Mouse (Mus musculus): ENCODE measurements at regions not wholly inside any gene's neighbourhood (a gene's known extent, or its start where the extent isn't known, plus 50 kb on each side); places are given as distances from the start of the nearest gene placed in this dataset.

GRCm38 (mm10) chr7:70029311-70029710, 337.2 kb downstream of the Nr2f2 start:
- TF ChIP-seq CTCF (IDR thresholded peaks at IDR 0.05; ENCODE audit: low read depth), result no peak
- no peaks in the 10 kb centered on the region for H3K27me3 ChIP-seq (replicated peaks; ENCODE audit: control insufficient read depth, insufficient read depth, low read length)
- 48% methylated on average over 2 of the region's 2 CpGs for WGBS
- H3K4me1 ChIP-seq (replicated peaks; ENCODE audit: control insufficient read depth, insufficient read depth, low read length), result no peaks in the 10 kb centered on the region
- no peak overlapping the region for H3K4me3 ChIP-seq (ENCODE audit: low read depth, low read length)
- no peak overlapping the region for H3K4me2 ChIP-seq (replicated peaks; ENCODE audit: low read depth)
- no peak for ATAC-seq
- H3K9me3 ChIP-seq (ENCODE audit: control insufficient read depth), result no peaks in the 10 kb centered on the region
- no peak overlapping the region for H3K9ac ChIP-seq (ENCODE audit: low read depth, low read length)
- H3K27ac ChIP-seq (ENCODE audit: low read depth, low read length), result no peak overlapping the region
- no peaks in the 10 kb centered on the region for H3K36me3 ChIP-seq (ENCODE audit: control insufficient read depth, insufficient read depth)

- no peak overlapping the region for H3K9ac ChIP-seq (ENCODE audit: low read depth, low read length)
- no peaks in the 10 kb centered on the region for H3K4me1 ChIP-seq (replicated peaks; ENCODE audit: control insufficient read depth, insufficient read depth, low read length)
- no peak for ATAC-seq
- no peak overlapping the region for H3K27ac ChIP-seq (ENCODE audit: low read depth, low read length)
- H3K9me3 ChIP-seq (ENCODE audit: control insufficient read depth), result no peaks in the 10 kb centered on the region
- TF ChIP-seq CTCF (IDR thresholded peaks at IDR 0.05; ENCODE audit: low read depth), result no peak
- no peak overlapping the region for H3K4me2 ChIP-seq (replicated peaks; ENCODE audit: low read depth)
- no peaks in the 10 kb centered on the region for H3K36me3 ChIP-seq (ENCODE audit: control insufficient read depth, insufficient read depth)
- H3K27me3 ChIP-seq (replicated peaks; ENCODE audit: control insufficient read depth, insufficient read depth, low read length), result no peaks in the 10 kb centered on the region
- H3K4me3 ChIP-seq (ENCODE audit: low read depth, low read length), result no peak overlapping the region
These were observed 341.0 kb downstream of the Nr2f2 start for GRCm38 (mm10) chr7:70025527-70025926.

GRCm38 (mm10) chr7:70016611-70017010, 349.9 kb downstream of the Nr2f2 start:
- Histone ChIP-seq H3K4me2 (replicated peaks; ENCODE audit: low read depth) (no peak overlapping the region), H3K36me3 (ENCODE audit: control insufficient read depth, insufficient read depth) (no peaks in the 10 kb centered on the region), H3K4me1 (replicated peaks; ENCODE audit: control insufficient read depth, insufficient read depth, low read length) (no peaks in the 10 kb centered on the region), H3K4me3 (ENCODE audit: low read depth, low read length) (no peak overlapping the region), H3K27ac (ENCODE audit: low read depth, low read length) (no peak overlapping the region), H3K9me3 (ENCODE audit: control insufficient read depth) (no peaks in the 10 kb centered on the region), H3K27me3 (replicated peaks; ENCODE audit: control insufficient read depth, insufficient read depth, low read length) (no peaks in the 10 kb centered on the region), H3K9ac (ENCODE audit: low read depth, low read length) (no peak overlapping the region)
- TF ChIP-seq CTCF (IDR thresholded peaks at IDR 0.05; ENCODE audit: low read depth), result no peak
- ATAC-seq, result no peak

GRCm38 (mm10) chr7:70003200-70003986, 363.1 kb downstream of the Nr2f2 start:
- no peak for TF ChIP-seq CTCF (IDR thresholded peaks at IDR 0.05; ENCODE audit: low read depth)
- H3K27ac ChIP-seq (ENCODE audit: low read depth, low read length), result no peak overlapping the region
- ATAC-seq, result no peak
- no peak overlapping the region for H3K4me3 ChIP-seq (ENCODE audit: low read depth, low read length)
- no peaks in the 10 kb centered on the region for H3K36me3 ChIP-seq (ENCODE audit: control insufficient read depth, insufficient read depth)
- 78% methylated on average over 8 of the region's 8 CpGs for WGBS
- no peak overlapping the region for H3K4me2 ChIP-seq (replicated peaks; ENCODE audit: low read depth)
- H3K9ac ChIP-seq (ENCODE audit: low read depth, low read length), result no peak overlapping the region
- no peaks in the 10 kb centered on the region for H3K27me3 ChIP-seq (replicated peaks; ENCODE audit: control insufficient read depth, insufficient read depth, low read length)
- H3K9me3 ChIP-seq (ENCODE audit: control insufficient read depth), result no peaks in the 10 kb centered on the region
- H3K4me1 ChIP-seq (replicated peaks; ENCODE audit: control insufficient read depth, insufficient read depth, low read length), result no peaks in the 10 kb centered on the region

GRCm38 (mm10) chr7:69998756-69999155, 367.8 kb downstream of the Nr2f2 start:
- no peak overlapping the region for H3K9ac ChIP-seq (ENCODE audit: low read depth, low read length)
- no peaks in the 10 kb centered on the region for H3K36me3 ChIP-seq (ENCODE audit: control insufficient read depth, insufficient read depth)
- H3K9me3 ChIP-seq (ENCODE audit: control insufficient read depth), result no peaks in the 10 kb centered on the region
- no peak for TF ChIP-seq CTCF (IDR thresholded peaks at IDR 0.05; ENCODE audit: low read depth)
- no peak for ATAC-seq
- H3K4me2 ChIP-seq (replicated peaks; ENCODE audit: low read depth), result no peak overlapping the region
- H3K27ac ChIP-seq (ENCODE audit: low read depth, low read length), result no peak overlapping the region
- no peaks in the 10 kb centered on the region for H3K27me3 ChIP-seq (replicated peaks; ENCODE audit: control insufficient read depth, insufficient read depth, low read length)
- WGBS, result 41% methylated on average over 1 of the region's 1 CpGs
- H3K4me3 ChIP-seq (ENCODE audit: low read depth, low read length), result no peak overlapping the region
- H3K4me1 ChIP-seq (replicated peaks; ENCODE audit: control insufficient read depth, insufficient read depth, low read length), result no peaks in the 10 kb centered on the region

- H3K9me3 ChIP-seq (ENCODE audit: control insufficient read depth), result no peaks in the 10 kb centered on the region
- no peak overlapping the region for H3K27ac ChIP-seq (ENCODE audit: low read depth, low read length)
- no peaks in the 10 kb centered on the region for H3K4me1 ChIP-seq (replicated peaks; ENCODE audit: control insufficient read depth, insufficient read depth, low read length)
- no peaks in the 10 kb centered on the region for H3K36me3 ChIP-seq (ENCODE audit: control insufficient read depth, insufficient read depth)
- no peak overlapping the region for H3K4me2 ChIP-seq (replicated peaks; ENCODE audit: low read depth)
- no peak for TF ChIP-seq CTCF (IDR thresholded peaks at IDR 0.05; ENCODE audit: low read depth)
- 64% methylated on average over 6 of the region's 6 CpGs for WGBS
- no peak overlapping the region for H3K9ac ChIP-seq (ENCODE audit: low read depth, low read length)
- no peak for ATAC-seq
- H3K4me3 ChIP-seq (ENCODE audit: low read depth, low read length), result no peak overlapping the region
- no peaks in the 10 kb centered on the region for H3K27me3 ChIP-seq (replicated peaks; ENCODE audit: control insufficient read depth, insufficient read depth, low read length)
These were observed 371.8 kb downstream of the Nr2f2 start for GRCm38 (mm10) chr7:69994540-69995303.

All from intestine, postnatal 0 days (tissue).